Mouse (Mus musculus): ENCODE measurements at regions not wholly inside any gene's neighbourhood (a gene's known extent, or its start where the extent isn't known, plus 50 kb on each side); places are given as distances from the start of the nearest gene placed in this dataset.

DNA sequence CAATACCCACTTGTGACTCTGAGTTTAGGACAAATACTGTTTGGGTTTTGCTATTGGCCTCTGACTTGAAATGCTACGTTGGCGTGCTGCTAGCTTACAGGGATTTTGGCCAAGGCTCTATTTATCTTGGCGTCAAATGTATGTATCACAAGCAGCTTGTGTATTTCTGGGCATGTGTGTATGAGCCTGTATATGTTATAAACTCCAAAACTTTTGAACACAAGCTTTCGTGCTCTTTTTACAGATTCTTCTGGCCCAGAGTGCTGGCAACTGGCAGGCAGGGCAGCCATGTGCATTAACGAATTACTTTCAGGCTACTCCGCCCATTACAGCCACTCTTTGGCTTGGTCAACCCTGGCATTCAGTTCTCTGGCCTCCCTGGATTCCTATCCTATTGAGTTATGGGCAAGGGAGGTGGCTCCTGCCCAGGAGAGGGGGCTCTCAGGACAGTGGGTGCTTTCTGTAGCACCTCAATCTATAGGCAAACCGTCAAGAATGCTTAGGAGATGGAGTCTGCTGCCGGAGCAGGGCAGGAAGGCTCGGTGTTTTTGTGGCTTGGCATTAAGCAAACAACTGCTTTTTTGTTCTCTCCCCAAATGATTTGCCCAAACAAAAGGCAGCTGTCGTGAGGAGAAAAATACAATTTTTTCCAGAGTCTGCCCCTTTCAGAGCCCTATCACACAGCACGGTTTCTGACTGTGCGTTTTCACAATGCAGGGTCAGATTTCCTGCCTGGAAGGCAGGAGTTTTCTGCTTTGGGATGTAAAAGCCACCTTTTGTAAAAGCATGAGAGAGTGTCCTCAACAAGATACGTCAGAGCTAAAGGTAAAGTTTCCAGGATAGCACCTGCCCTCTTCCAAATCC lies 465.0 kb downstream of the Ccdc171 start:
- H3K9ac ChIP-seq (ENCODE audit: low read length): no peak overlapping the region; the same call in 1 of the 2 replicates
- H3K27ac ChIP-seq (replicated peaks; ENCODE audit: low read depth, low read length): no peak overlapping the region; the same call in 1 of the 2 replicates
- no peaks in the 10 kb centered on the region for H3K27me3 ChIP-seq (ENCODE audit: control insufficient read depth, insufficient read depth, low read length)
- no peaks in the 10 kb centered on the region for H3K9me3 ChIP-seq (ENCODE audit: control insufficient read depth, low read length)
- peaks cover 29% of the 10 kb centered on the region for H3K4me1 ChIP-seq (ENCODE audit: control insufficient read depth, insufficient read depth, low read length)
- H3K4me3 ChIP-seq (ENCODE audit: low read depth, low read length): no peak overlapping the region
- WGBS: 57% methylated on average over 13 of the region's 13 CpGs
- DNase-seq (ENCODE audit: low spot score) (no peak), ATAC-seq (ENCODE audit: insufficient number of reproducible peaks, low FRiP score, low TSS enrichment, low read depth) (no peak)
- H3K36me3 ChIP-seq (ENCODE audit: control insufficient read depth, insufficient read depth, low read length): no peaks in the 10 kb centered on the region
- no peak overlapping the region for H3K4me2 ChIP-seq (ENCODE audit: low read depth, severe bottlenecking)

DNA sequence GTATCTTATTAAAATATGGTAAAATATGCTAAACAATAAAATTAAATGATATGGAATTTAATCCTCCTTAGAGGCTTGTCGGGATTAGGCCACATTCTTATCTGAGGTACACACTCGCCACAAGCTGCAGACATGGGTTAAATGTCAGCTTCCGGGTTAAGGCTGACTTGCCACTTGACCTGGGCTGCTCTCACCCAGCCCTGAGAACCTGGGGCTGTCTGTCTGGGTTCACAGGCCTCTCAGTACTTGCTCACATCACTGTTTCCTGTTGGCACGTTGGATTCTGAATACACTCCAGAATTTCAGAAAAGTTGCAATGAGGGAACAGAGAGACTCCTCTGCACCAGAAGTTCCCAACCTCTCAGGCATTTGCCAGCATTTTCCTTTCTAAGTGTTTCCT lies 465.9 kb downstream of the Ccdc171 start:
- Histone ChIP-seq H3K9me3 (ENCODE audit: control insufficient read depth, low read length) (no peaks in the 10 kb centered on the region), H3K27me3 (ENCODE audit: control insufficient read depth, insufficient read depth, low read length) (no peaks in the 10 kb centered on the region), H3K4me3 (ENCODE audit: low read depth, low read length) (no peak overlapping the region), H3K4me2 (ENCODE audit: low read depth, severe bottlenecking) (no peak overlapping the region), H3K4me1 (ENCODE audit: control insufficient read depth, insufficient read depth, low read length) (peaks cover 29% of the 10 kb centered on the region), H3K27ac (replicated peaks; ENCODE audit: low read depth, low read length) (no peak overlapping the region), H3K36me3 (ENCODE audit: control insufficient read depth, insufficient read depth, low read length) (no peaks in the 10 kb centered on the region), H3K9ac (ENCODE audit: low read length) (no peak overlapping the region)
- ATAC-seq (ENCODE audit: insufficient number of reproducible peaks, low FRiP score, low TSS enrichment, low read depth): no peak
- no peak for DNase-seq (ENCODE audit: low spot score)
- 25% methylated on average over 4 of the region's 4 CpGs for WGBS

- Histone ChIP-seq H3K27ac (replicated peaks; ENCODE audit: low read depth, low read length) (no peak overlapping the region), H3K4me2 (ENCODE audit: low read depth, severe bottlenecking) (no peak overlapping the region), H3K36me3 (ENCODE audit: control insufficient read depth, insufficient read depth, low read length) (no peaks in the 10 kb centered on the region), H3K4me1 (ENCODE audit: control insufficient read depth, insufficient read depth, low read length) (peaks cover 7% of the 10 kb centered on the region), H3K27me3 (ENCODE audit: control insufficient read depth, insufficient read depth, low read length) (no peaks in the 10 kb centered on the region), H3K4me3 (ENCODE audit: low read depth, low read length) (no peak overlapping the region), H3K9ac (ENCODE audit: low read length) (no peak overlapping the region), H3K9me3 (ENCODE audit: control insufficient read depth, low read length) (no peaks in the 10 kb centered on the region)
- 27% methylated on average over 4 of the region's 4 CpGs for WGBS
- no peak for DNase-seq (ENCODE audit: low spot score)
- ATAC-seq (ENCODE audit: insufficient number of reproducible peaks, low FRiP score, low TSS enrichment, low read depth): no peak
Measured at GRCm38 (mm10) chr4:83997079-83997478, 471.7 kb downstream of the Ccdc171 start.

- Histone ChIP-seq H3K27ac (replicated peaks; ENCODE audit: low read depth, low read length) (no peak overlapping the region), H3K9me3 (ENCODE audit: control insufficient read depth, low read length) (no peaks in the 10 kb centered on the region), H3K4me1 (ENCODE audit: control insufficient read depth, insufficient read depth, low read length) (peaks cover 7% of the 10 kb centered on the region), H3K9ac (ENCODE audit: low read length) (no peak overlapping the region), H3K4me3 (ENCODE audit: low read depth, low read length) (no peak overlapping the region), H3K4me2 (ENCODE audit: low read depth, severe bottlenecking) (no peak overlapping the region), H3K36me3 (ENCODE audit: control insufficient read depth, insufficient read depth, low read length) (no peaks in the 10 kb centered on the region), H3K27me3 (ENCODE audit: control insufficient read depth, insufficient read depth, low read length) (no peaks in the 10 kb centered on the region)
- ATAC-seq (ENCODE audit: insufficient number of reproducible peaks, low FRiP score, low TSS enrichment, low read depth): peak; percentile 31; the same call in 1 of the 2 replicates
- WGBS: 67% methylated on average over 7 of the region's 7 CpGs
- DNase-seq (ENCODE audit: low spot score): no peak
Measured at GRCm38 (mm10) chr4:84001645-84002044, 476.3 kb downstream of the Ccdc171 start.

GRCm38 (mm10) chr4:84004055-84004778 lies 478.9 kb downstream of the Ccdc171 start:
- DNase-seq (ENCODE audit: low spot score): peak; percentile 27
- Histone ChIP-seq H3K27me3 (ENCODE audit: control insufficient read depth, insufficient read depth, low read length) (no peaks in the 10 kb centered on the region), H3K4me3 (ENCODE audit: low read depth, low read length) (no peak overlapping the region), H3K36me3 (ENCODE audit: control insufficient read depth, insufficient read depth, low read length) (no peaks in the 10 kb centered on the region), H3K27ac (replicated peaks; ENCODE audit: low read depth, low read length) (no peak overlapping the region), H3K9me3 (ENCODE audit: control insufficient read depth, low read length) (no peaks in the 10 kb centered on the region), H3K4me1 (ENCODE audit: control insufficient read depth, insufficient read depth, low read length) (peaks cover 5% of the 10 kb centered on the region), H3K4me2 (ENCODE audit: low read depth, severe bottlenecking) (no peak overlapping the region), H3K9ac (ENCODE audit: low read length) (no peak overlapping the region)
- ATAC-seq (ENCODE audit: insufficient number of reproducible peaks, low FRiP score, low TSS enrichment, low read depth): no peak
- 52% methylated on average over 7 of the region's 7 CpGs for WGBS

DNA sequence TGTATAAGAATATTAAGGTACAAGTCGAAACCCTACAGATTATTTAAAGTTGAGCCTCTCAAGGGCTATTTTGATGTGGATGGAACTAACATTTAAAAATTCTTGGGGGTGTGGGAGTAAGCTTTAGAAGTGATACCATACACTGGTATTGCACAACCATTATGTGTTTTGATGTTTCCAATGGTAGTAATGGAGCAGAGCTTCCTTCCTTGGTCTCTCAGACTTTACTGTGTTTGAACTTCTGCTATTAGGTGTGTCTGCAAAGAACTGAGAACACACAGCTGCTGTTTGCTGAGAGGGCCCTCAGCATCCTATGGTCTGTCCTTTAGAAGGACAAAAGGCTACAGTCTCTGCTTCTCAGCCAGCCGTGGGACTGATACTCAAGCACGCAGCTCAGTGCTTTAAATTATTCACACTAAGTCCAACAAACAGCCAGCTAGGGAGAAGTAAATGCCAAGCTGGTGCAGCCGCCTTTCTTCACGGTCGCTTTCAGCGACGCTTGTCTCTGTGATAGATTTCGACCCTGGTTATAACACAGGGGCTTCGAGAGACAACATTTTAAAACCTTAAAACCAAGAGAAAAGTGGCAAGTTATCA lies 479.5 kb downstream of the Ccdc171 start:
- Histone ChIP-seq H3K9ac (ENCODE audit: low read length) (no peak overlapping the region), H3K27ac (replicated peaks; ENCODE audit: low read depth, low read length) (no peak overlapping the region), H3K36me3 (ENCODE audit: control insufficient read depth, insufficient read depth, low read length) (no peaks in the 10 kb centered on the region), H3K4me2 (ENCODE audit: low read depth, severe bottlenecking) (no peak overlapping the region), H3K4me1 (ENCODE audit: control insufficient read depth, insufficient read depth, low read length) (peaks cover 5% of the 10 kb centered on the region), H3K9me3 (ENCODE audit: control insufficient read depth, low read length) (no peaks in the 10 kb centered on the region), H3K4me3 (ENCODE audit: low read depth, low read length) (no peak overlapping the region), H3K27me3 (ENCODE audit: control insufficient read depth, insufficient read depth, low read length) (no peaks in the 10 kb centered on the region)
- no peak for ATAC-seq (ENCODE audit: insufficient number of reproducible peaks, low FRiP score, low TSS enrichment, low read depth)
- DNase-seq (ENCODE audit: low spot score): no peak
- 71% methylated on average over 10 of the region's 10 CpGs for WGBS

DNA sequence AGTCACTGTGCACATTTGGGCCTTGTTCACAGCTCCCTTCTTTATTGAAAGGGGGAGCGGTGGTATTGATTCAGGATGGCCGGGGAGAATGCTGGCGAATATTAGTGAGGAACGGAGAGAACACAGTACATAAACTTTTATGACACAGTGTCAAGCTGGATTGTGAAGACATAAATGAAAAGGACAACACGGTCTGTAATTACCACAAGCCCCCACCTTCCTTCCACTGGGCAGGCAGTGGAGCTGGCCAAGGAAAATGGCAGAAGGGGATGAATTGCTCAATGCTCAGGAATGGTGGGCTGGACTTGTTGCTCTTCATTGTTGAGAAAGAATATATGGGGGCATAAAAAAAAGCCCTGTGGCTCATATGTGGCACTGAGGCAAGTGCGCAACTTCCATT lies 486.6 kb downstream of the Ccdc171 start:
- Histone ChIP-seq H3K27me3 (ENCODE audit: control insufficient read depth, insufficient read depth, low read length) (no peaks in the 10 kb centered on the region), H3K9ac (ENCODE audit: low read length) (no peak overlapping the region), H3K27ac (replicated peaks; ENCODE audit: low read depth, low read length) (no peak overlapping the region), H3K9me3 (ENCODE audit: control insufficient read depth, low read length) (no peaks in the 10 kb centered on the region), H3K36me3 (ENCODE audit: control insufficient read depth, insufficient read depth, low read length) (no peaks in the 10 kb centered on the region), H3K4me1 (ENCODE audit: control insufficient read depth, insufficient read depth, low read length) (0 out of 2 replicates have a peak, but pooled peaks cover 6% of the 10 kb centered on the region), H3K4me2 (ENCODE audit: low read depth, severe bottlenecking) (no peak overlapping the region), H3K4me3 (ENCODE audit: low read depth, low read length) (no peak overlapping the region)
- WGBS: 81% methylated on average over 6 of the region's 6 CpGs
- no peak for ATAC-seq (ENCODE audit: insufficient number of reproducible peaks, low FRiP score, low TSS enrichment, low read depth)
- no peak for DNase-seq (ENCODE audit: low spot score)

GRCm38 (mm10) chr4:84015139-84015538 lies 489.8 kb downstream of the Ccdc171 start:
- WGBS: 87% methylated on average over 4 of the region's 4 CpGs
- Histone ChIP-seq H3K9ac (ENCODE audit: low read length) (no peak overlapping the region), H3K36me3 (ENCODE audit: control insufficient read depth, insufficient read depth, low read length) (no peaks in the 10 kb centered on the region), H3K27me3 (ENCODE audit: control insufficient read depth, insufficient read depth, low read length) (no peaks in the 10 kb centered on the region), H3K27ac (replicated peaks; ENCODE audit: low read depth, low read length) (no peak overlapping the region), H3K4me2 (ENCODE audit: low read depth, severe bottlenecking) (no peak overlapping the region), H3K4me1 (ENCODE audit: control insufficient read depth, insufficient read depth, low read length) (peaks cover 13% of the 10 kb centered on the region; the same call in 1 of the 2 replicates), H3K4me3 (ENCODE audit: low read depth, low read length) (no peak overlapping the region), H3K9me3 (ENCODE audit: control insufficient read depth, low read length) (no peaks in the 10 kb centered on the region)
- ATAC-seq (ENCODE audit: insufficient number of reproducible peaks, low FRiP score, low TSS enrichment, low read depth) (no peak), DNase-seq (ENCODE audit: low spot score) (no peak)
